Mouse (Mus musculus): Measurements from ENCODE around the gene Fnbp1.

- no peak for TF ChIP-seq CTCF (IDR thresholded peaks at IDR 0.05; ENCODE audit: low read depth)
- 0 out of 2 replicates have a peak, but pooled peaks have one; percentile 15 for TF ChIP-seq EP300 (IDR thresholded peaks at IDR 0.05; ENCODE audit: low read depth)
Observed at GRCm38 (mm10) chr2:31147054-31147453, 5.2 kb upstream of the Fnbp1 start.

All from liver, postnatal 0 days (tissue).